Mouse (Mus musculus): Measurements from ENCODE around the gene Fdxacb1. TPM values are rescaled to one million over a fixed set of nuclear protein-coding genes. Genes with fewer than 3 reads are reported as not detected.

Fdxacb1 gene
- total RNA-seq, 2 experiments from 2014 or later, result 4.7 to 5.8 TPM

DNA sequence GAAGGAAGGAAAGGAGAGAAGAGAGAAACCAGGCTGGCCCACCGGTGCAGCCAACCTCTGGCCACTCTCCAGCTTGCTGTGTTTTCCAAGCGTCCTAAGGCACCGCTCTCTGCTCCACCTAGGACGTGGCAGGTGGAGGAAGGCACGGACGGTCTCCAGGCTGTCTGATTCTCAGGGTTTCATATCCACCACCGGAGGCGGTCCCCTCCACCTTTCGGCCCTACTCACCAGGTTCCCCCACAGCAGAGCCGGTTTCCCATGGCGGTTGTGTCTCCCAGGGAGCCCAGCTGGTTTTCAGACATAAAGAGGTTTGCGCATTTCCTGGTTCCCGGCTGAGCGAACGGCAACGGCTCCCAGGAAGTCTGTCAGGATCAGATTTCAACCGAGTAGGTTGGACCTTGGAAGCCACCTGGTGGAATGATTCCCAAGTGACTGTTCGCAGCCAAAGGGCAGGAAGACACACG, 21.8 kb upstream of the Fdxacb1 start, which contains the start of gene 2310030G06Rik:
TSS of gene 2310030G06Rik (minus strand) at position 323 of the 464 bp plus-strand sequence.
- no peak for ATAC-seq (ENCODE audit: poor library complexity, severe bottlenecking)

DNA sequence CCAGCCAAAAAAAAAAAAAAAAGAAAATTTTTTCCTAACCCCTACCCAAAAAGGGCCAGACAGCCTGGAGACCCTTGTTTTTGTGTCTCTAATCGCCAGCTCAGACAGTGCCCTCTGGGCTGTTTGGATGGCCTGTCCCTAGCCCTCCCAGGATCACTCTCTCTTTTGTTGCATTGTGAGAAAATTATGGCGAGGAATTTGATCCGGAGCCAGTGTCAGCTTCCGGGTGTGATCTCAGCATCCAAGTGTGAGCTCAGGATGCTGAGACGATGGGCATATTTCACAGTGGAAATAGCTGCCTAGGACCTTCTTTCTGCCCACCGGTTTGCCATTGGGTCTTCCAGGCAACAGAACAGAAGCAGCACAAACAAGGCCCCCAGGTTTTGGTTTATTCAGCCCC, 17.3 kb upstream of the Fdxacb1 start:
- no peak for ATAC-seq (ENCODE audit: poor library complexity, severe bottlenecking)

DNA sequence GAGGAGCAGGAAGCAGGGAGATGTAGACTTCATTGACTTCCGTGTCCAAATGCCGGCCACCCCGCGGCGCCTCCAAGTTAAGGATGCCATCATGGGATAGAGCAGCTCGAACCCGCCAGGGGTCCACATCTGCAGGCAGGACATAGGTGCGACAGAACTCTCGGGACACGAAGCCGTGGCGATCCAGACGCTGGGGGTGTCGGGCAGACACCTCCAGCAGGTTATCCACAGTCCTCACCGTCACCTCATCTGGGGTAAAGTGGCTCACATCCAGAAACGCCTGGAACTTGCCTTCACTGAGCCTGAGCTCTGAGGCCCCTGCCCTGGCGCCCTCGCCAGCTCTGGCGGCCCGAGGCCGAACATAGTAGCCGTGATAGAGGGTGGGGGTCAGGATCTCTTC, 16.7 kb upstream of the Fdxacb1 start, which contains the start of gene Cryab:
TSS of gene Cryab (plus strand) at position 3 of the 400 bp plus-strand sequence.
- no peak for ATAC-seq (ENCODE audit: poor library complexity, severe bottlenecking)

DNA sequence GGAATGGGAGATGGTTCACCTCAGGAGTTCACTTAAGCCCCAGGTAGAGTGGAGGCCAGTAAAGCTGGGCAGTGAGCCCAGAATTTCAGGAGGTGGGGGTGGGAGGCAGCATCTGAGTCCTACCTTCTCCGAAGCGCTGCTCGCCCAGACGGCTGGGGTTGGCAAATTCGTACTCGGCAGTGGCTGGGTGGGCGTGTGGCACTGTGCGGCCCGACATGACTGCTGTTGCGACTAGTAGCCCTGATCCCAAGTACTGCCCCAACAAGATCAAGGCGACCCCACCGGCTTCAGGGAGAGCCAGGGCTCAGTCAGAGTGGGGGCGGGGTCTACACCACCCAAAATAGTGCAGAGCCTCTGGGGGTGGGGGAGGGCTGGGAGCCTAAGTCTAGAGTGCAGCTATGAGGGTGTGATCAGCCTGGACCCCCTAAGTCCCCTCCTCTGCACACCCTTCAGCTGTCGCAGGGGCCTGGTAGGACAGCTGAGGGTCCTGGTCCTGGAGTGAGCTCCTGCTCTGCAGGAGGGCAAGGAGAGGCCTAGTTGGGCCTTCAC, 15.9 kb upstream of the Fdxacb1 start, which contains the start of gene Hspb2:
TSS of gene Hspb2 (minus strand) at position 301 of the 549 bp plus-strand sequence.
- ATAC-seq (ENCODE audit: poor library complexity, severe bottlenecking), result no peak

DNA sequence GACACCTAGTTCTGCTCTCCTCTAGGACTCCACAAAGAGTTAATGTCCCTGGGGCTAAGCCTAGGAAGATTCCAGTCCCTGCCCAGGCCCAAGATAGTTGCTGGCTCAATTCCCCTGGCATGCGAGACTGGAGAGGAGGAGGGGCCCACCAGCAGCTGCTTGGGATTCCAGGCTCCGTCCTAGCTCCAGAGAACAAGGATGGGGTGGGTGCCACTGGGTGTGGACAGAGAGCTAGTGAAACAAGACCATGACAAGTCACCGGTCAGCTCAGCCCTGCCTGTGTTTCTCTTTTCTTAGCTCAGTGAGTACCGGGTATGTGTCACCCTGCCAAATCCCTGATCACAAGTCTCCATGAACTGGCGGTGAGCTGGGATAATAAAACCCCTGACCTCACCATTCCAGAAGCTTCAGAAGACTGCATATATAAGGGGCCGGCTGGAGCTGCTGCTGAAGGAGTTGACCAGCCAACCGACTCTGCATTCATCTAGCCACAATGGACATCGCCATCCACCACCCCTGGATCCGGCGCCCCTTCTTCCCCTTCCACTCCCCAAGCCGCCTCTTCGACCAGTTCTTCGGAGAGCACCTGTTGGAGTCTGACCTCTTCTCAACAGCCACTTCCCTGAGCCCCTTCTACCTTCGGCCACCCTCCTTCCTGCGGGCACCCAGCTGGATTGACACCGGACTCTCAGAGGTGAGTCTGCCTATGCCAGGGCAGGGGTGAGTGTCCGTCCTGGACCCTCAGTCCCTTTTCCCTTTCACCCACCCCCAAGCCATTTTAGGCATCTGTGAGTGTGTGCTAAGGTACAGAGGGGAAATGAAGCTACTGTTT, 15.0 kb upstream of the Fdxacb1 start:
- ATAC-seq (ENCODE audit: poor library complexity, severe bottlenecking), result no peak

DNA sequence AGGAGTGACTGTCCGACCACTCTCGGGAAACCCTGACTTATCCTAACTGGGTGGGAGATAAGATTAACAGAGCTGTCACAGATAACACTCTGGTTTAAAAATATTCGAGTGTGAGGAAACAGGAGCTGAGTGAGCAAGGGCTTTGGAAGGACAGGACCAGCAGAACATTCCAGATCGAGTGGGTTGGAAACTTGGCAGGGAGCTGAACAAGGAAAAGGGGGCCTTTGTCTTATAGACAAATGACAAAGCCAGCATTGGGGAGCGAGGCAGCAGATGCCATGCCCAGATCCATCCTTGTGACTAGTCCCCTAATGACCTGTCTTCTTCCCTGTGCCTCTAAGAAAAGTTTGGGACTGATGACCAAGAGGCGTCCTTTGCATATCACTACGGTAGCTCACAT, 14.1 kb upstream of the Fdxacb1 start:
- ATAC-seq (ENCODE audit: poor library complexity, severe bottlenecking), result no peak

DNA sequence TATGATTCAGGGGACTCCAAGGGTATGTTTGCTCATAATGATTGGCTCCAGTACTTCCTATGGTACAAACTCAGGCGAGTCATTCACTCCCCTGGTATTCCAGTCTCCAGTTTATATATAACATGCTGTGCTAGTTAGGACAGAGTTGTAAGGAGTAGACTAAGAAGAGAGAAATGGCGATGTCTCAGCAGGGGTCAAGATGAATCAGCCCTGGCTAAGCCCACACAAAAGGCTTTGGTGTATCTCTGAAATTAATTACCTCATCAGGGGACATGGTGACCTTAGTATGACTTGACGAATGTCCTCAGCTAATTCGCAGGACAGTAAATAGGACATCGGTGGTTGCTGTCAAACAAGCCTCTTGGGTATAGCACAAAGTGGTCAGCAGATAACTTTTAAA, 11.3 kb upstream of the Fdxacb1 start:
- ATAC-seq (ENCODE audit: poor library complexity, severe bottlenecking), result no peak

DNA sequence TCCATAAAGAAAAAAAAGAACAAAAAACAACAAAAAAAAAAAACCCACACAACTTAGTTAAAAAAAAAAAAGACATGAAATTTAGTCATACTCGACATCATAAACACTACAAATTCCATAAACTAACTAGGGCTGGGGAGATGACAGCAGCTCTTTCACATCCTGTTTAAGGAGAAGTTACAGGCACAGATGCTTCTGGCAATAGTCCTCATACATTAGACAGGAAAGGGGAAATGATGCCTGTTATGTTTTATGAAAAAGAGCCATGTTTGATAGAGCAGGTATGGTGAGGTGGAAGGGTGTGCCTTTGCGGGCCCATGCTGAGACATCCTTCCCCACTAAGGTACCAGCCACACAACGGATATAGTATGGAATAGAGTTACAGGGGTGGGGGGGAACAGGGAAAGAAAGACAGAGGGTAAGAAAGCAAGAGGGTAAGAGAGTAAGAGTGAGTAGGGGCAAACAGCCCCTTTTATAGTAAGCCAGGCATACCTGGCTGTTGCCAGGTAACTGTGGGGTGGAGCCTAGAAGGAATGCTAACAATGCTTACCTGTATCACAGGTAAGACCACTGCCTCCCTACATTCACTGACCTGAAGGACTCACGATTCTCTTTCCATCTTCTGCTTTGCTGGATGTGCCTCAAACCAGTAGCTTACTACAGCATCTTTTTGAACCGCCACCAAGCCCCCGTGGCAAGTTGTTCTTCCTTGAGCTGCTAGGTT, 6.4 kb upstream of the Fdxacb1 start:
- peak; percentile 94 for ATAC-seq (ENCODE audit: poor library complexity, severe bottlenecking)

DNA sequence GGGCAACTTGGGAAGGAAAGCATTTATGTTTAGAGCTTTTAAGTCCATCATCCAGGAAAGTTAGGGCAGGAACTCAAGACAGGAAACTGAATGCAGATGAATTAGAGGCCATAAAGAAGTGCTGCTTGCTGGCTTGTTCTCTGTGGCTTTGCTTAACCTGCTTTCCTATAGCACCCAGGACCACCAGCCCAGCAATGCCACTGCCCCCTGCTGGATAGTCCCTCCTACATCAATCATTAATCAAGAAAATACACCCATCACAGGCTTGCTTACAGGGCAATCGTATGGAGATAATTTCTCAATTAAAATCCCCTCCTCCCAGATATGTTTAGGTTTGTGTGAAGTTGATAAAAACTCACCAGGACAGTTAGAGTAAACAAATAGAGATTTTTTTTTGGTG, 4.7 kb upstream of the Fdxacb1 start:
- no peak for ATAC-seq (ENCODE audit: poor library complexity, severe bottlenecking)

DNA sequence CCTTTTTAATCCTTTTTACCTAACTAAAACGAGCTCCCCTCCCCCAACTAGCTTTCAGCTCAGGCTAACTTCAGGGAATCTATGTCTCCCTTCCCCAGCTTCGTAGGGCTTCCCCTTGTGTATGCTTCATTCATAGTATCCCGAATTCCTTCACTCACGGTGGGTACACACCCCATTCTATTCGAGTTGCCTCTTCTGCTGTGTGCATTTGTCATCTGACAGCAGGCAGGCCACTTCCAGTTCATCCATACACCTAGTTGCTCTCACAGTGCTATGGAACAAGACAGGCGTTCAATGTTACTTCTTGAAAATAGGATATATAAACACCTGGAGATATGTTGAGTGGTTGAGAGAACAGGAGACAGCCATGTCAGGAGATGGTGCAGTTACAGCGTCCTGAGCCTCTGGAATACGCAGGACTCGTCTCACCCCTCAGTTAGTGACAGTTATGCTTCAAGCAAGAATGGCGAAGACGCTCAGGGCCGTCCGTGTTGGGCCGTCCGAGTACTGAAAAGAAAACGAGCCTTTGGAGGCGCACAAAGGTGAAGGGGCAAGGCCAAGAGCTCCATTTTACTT, 417 bp upstream of the Fdxacb1 start:
- peak; percentile 13 for ATAC-seq (ENCODE audit: poor library complexity, severe bottlenecking)

DNA sequence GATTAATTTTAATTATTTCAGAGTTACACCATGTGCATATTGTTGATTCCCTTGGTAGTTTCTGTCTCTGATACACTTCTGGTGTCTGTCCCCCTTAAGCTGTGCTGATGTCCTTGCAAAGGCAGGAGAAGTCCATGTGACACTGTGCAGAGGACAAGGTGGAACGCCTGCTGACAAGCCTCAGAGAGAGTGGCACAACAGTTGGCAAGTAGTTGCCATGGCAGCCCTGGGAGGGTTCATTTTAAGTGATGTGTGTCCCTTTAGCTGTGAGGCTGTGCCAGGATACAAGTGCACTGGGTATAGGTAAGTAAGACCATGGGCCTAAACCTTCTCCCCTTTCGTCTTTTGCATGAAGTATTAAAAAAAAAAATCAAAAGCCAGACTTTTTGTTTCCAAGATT, 2.0 kb downstream of the Fdxacb1 start:
- ATAC-seq (ENCODE audit: poor library complexity, severe bottlenecking), result no peak

DNA sequence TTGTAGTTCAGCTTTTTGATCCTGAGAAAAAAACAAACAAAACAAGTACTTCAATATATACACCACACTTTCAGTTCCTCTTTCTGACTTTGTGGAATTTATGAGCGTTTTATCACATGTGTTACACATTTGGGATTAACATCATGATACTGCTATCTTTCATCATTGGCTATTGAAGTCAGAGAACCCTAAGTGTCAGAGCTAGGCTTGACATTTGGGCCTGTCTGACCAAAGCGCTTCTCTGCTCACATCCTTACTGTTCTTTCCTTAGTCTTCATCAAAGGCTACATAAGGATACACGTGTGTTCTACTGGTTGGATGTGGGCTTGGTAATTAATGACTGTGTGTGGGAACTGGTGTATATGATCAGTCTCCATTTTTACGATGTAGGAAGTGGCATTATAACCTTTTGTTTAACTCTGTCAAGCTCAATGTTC, 6.0 kb downstream of the Fdxacb1 start:
- ATAC-seq (ENCODE audit: poor library complexity, severe bottlenecking), result peak; percentile 60

DNA sequence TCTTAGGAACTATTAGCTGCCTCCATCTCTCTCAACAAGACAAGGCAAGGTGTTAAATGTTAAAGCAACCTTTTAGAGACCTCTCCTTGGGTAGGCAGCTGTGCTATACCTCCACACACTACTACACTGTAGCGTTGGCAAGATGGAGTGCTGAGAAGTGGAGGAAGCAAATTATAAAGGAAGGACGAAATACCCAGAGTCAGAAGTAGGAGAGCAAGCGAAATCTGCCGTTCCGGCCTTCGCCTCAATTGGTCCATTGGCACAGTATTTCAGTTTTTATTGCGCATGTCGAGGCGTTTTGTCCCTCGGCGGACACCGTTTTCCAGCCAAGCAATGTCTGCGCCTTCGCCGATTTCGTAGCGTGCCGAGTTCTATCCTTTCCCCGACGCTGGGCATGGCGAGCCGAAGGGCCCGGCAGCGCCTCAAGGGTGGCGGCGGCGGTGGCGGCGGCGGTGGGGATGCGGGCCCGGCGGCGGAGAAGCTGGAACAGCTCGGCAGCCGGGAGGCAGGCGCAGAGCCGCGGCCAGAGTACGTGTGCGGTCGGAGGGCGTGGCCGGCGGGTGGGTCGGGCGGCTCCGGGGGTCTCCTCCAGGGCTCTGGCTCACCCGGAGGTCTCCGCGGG, 7.1 kb downstream of the Fdxacb1 start, which contains the start of the genes Alg9 and 1110032A03Rik:
TSS of gene Alg9 (plus strand) at position 29 of the 622 bp plus-strand sequence.
TSS of gene 1110032A03Rik (minus strand) at position 530 of the 622 bp plus-strand sequence.
- ATAC-seq (ENCODE audit: poor library complexity, severe bottlenecking), result peak; percentile 80

DNA sequence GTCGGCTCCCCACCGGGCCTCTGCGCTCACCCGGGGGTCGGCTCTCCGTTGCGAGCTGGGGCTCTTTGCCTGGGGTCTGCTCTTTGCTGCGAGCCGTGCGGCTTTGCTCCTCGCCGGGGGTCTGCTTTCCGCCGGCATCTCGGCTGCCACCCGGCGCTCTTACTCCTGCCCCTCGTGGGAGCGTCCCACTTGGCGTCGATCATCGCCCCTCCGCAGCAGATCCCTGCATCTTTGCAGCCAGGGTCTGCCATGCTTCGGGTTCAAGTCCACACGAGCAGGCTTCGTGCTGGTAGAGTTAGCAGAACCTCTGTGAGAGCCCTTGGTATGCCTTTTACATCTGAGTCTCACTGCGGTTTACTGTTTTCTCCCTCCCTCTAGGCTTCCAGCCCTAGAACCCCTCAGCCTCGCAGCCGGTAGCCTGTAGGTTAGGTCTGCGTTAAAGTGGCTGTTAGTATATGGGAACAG, 7.7 kb downstream of the Fdxacb1 start:
- ATAC-seq (ENCODE audit: poor library complexity, severe bottlenecking), result peak; percentile 39

DNA sequence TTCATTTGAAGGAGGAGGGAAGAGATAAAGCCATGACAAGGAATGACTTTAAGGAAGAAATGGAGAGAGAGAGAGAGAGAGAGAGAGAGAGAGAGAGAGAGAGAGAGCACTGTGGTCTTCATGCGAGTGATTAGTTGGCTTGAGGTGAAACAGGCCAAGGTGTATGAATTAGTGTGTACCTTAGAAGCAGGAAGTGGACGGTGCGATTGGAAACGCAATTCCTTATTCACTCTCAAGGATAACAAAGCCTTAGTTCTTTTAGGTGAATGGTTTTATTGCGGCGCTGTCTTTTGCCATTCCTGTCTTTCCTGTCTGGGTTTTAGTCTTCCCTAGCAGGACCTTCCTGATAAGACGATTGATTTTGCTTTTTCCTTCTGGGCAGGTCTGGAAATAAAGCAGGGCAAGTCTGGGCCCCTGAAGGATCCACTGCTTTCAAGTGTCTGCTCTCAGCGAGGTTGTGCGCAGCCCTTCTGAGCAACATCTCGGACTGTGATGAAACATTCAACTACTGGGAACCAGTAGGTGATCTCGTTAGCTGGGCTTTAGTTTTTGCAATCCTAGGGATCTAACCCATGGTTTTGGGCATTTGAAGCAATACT, 8.2 kb downstream of the Fdxacb1 start:
- no peak for ATAC-seq (ENCODE audit: poor library complexity, severe bottlenecking)

DNA sequence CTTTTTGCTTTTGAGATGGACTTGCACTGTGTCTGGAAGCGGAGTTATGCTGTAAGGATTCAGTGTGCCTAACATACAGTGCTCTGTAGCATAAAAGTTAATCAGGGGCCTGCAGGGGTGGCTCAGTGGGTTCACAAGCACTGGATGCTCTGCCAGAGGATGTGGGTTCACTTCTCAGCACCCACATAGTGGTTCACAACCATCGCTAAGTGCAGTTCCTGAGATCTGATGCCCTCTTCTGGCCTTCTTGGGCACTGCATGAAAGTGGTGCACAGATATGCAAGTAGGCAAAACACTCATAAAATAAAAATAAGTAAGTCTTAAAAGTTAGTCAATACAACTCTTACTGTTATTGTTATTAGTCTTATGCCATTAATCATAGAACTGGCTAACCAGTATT, 14.1 kb downstream of the Fdxacb1 start:
- peak; percentile 64 for ATAC-seq (ENCODE audit: poor library complexity, severe bottlenecking)

DNA sequence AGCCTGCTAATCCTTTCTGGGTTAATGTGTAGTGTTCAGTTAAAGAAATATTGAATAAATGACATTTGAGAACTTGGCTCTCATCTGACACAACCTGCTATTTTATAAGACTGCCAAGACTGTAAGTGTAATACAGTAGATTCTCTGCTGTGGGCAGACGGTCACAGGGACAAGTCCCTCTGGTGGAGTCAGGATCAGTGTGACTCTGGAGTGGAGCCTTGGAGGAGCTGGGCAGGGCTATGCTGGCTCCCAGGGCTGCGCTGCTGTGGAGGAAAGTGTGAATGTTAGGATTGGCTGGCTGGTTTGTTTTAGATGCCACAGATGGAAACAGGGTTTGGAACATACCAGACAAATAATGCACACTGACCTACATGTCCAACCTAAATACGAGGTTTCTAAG, 27.2 kb downstream of the Fdxacb1 start:
- no peak for ATAC-seq (ENCODE audit: poor library complexity, severe bottlenecking)

DNA sequence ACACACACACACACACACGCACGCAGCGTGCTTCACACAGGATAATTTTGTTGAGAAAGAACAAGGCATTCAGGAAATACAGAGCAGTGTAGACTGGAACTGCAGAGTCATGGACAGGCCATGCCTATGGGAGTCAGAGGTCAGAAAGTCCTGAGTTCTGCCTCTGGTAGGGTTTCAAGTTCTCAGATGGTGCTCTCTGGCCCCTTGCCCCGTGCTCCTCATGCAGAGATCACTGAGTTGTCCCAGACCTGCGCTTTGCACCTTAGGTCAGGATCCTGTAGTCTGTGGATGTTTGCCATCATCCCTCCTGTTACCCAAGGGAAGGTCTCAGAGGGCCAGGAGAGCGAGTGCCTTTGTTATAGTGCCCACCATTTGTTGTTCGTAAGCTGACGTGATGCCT, 28.7 kb downstream of the Fdxacb1 start:
- ATAC-seq (ENCODE audit: poor library complexity, severe bottlenecking), result no peak

DNA sequence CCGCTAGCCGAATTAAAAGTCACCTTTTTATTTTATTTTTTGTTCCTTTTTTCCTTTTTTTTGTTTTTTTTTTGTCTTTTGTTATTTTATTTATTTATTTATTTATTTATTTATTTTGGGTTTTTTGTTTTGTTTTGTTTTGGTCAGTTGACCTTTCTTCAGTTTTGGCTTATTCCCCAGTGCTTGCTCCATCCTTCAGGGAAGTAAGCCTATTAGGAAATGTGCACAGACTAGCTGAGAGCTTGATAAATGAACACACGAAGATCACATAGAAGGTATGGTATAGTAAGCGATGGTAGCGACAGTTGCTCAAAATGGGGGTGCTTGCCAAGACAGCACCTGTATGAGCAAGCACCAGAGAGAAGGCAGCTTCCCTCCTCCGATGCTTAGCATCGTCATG, 29.6 kb downstream of the Fdxacb1 start:
- no peak for ATAC-seq (ENCODE audit: poor library complexity, severe bottlenecking)

DNA sequence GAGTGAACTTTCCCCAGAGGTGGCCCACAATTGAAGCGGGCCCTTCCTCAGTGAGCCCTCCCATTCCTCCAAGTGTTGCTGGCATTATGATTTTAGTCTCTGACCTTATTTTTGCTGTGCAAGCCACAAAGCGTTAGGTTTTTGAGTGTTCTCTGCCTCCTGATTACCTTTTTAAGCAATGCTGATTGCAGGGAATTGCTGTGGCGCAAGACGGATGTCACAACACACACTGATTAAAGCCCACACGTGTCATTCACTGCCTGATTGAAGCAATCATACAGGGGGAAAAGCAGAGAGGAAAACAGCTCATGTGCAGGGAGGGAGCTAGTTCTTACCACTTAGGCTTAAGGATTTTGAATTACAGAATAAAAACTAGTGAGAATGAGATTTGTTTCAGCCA, 30.3 kb downstream of the Fdxacb1 start:
- ATAC-seq (ENCODE audit: poor library complexity, severe bottlenecking), result no peak
